Mouse (Mus musculus): ENCODE data around the gene Eif2a. TPM values are rescaled to one million over a fixed set of nuclear protein-coding genes. Genes with fewer than 3 reads are reported as not detected.
"Not testable (repeated sequence)": the region's sequence is repeated elsewhere in the genome, so short reads cannot be mapped to it uniquely, and the experiment has no call there.

Gene Eif2a
- polyA plus RNA-seq, 1 experiment from 2014 or later: 49.8 TPM

GRCm38 (mm10) chr3:58581530-58581929 lies 55.9 kb downstream of the Eif2a start:
- no peak overlapping the region for H3K4me2 ChIP-seq (replicated peaks)
- peaks cover 11% of the 10 kb centered on the region; the same call in 1 of the 2 replicates for H3K4me1 ChIP-seq
- peaks cover 12% of the 10 kb centered on the region for H3K36me3 ChIP-seq
- H3K27me3 ChIP-seq (replicated peaks): no peaks in the 10 kb centered on the region
- H3K4me3 ChIP-seq: no peak overlapping the region
- 80% methylated on average over 4 of the region's 4 CpGs for WGBS
- no peak overlapping the region for H3K27ac ChIP-seq
- H3K9ac ChIP-seq: no peak overlapping the region
- no peaks in the 10 kb centered on the region for H3K9me3 ChIP-seq
- no peak for ATAC-seq (ENCODE audit: low FRiP score, low read depth)

- no peak for ATAC-seq (ENCODE audit: low FRiP score, low read depth)
- no peaks in the 10 kb centered on the region for H3K27me3 ChIP-seq (replicated peaks)
- H3K4me2 ChIP-seq (replicated peaks): no peak overlapping the region
- H3K4me1 ChIP-seq: peaks cover 11% of the 10 kb centered on the region; the same call in 1 of the 2 replicates
- no peaks in the 10 kb centered on the region for H3K9me3 ChIP-seq
- WGBS: 90% methylated on average over 5 of the region's 5 CpGs
- peaks cover 18% of the 10 kb centered on the region for H3K36me3 ChIP-seq
- H3K4me3 ChIP-seq: no peak overlapping the region
- no peak overlapping the region for H3K9ac ChIP-seq
- H3K27ac ChIP-seq: no peak overlapping the region
Measured at GRCm38 (mm10) chr3:58582297-58582696, 56.7 kb downstream of the Eif2a start.

DNA sequence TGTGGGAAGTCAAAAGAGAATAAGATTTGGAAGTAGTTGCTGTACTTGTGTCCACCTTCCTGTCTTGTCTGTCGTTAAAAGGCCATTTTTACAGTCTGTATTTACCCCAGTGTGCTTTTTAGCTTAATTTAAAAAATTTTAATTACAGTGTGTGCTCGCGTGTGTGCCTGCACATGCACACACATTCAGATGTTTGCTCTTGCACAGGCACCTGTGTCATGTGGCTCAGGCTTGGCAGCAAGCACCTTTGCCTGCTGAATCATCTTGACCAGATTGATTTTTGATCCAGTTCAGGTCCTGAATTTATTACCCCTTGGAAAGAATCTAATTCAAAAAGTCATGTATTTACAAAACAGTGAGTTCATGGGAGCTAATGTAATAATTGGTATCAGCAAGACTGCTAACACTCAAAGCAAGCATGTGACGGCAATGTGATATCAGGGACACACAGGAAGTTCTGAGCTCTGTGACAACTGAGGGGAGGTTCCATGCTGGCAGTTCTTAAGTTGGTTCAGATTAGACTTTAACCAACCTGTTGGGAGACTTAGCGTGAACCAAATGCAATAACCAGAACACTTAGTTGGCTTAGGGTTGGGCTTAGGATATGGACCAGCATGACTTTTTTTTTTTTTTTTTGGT lies 57.3 kb downstream of the Eif2a start:
- no peaks in the 10 kb centered on the region for H3K27me3 ChIP-seq (replicated peaks)
- H3K9me3 ChIP-seq: no peaks in the 10 kb centered on the region
- no peak overlapping the region for H3K9ac ChIP-seq
- no peak for ATAC-seq (ENCODE audit: low FRiP score, low read depth)
- no peak overlapping the region for H3K4me2 ChIP-seq (replicated peaks)
- WGBS: 95% methylated on average over 5 of the region's 5 CpGs
- H3K4me1 ChIP-seq: peaks cover 10% of the 10 kb centered on the region; the same call in 1 of the 2 replicates
- peaks cover 21% of the 10 kb centered on the region for H3K36me3 ChIP-seq
- H3K27ac ChIP-seq: no peak overlapping the region
- H3K4me3 ChIP-seq: no peak overlapping the region

DNA sequence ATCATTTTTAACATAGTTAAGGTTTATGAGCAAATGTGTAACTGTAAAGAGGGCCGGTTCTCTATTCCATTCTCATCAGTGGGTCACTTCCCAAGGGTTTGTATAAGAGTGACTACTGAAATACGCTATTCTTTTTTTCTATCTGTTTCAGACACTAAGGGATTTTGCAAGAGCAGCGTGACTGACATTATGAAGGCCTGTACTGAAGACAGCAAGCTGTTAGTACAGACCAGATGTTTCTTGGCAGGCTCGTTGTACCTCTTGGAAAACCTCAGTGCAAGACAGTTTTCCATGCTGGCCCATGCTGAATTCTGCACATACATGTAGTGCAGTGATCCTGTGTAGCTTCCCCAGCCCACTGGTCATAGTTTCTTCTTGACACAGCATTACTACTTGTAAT lies 64.9 kb downstream of the Eif2a start:
- not testable (repeated sequence) for H3K4me2 ChIP-seq (replicated peaks); ATAC-seq (ENCODE audit: low FRiP score, low read depth); H3K9ac ChIP-seq; H3K27me3 ChIP-seq (replicated peaks); H3K4me3 ChIP-seq; H3K9me3 ChIP-seq; H3K4me1 ChIP-seq; H3K27ac ChIP-seq
- WGBS: 93% methylated on average over 4 of the region's 4 CpGs
- peaks cover 34% of the 10 kb centered on the region for H3K36me3 ChIP-seq

DNA sequence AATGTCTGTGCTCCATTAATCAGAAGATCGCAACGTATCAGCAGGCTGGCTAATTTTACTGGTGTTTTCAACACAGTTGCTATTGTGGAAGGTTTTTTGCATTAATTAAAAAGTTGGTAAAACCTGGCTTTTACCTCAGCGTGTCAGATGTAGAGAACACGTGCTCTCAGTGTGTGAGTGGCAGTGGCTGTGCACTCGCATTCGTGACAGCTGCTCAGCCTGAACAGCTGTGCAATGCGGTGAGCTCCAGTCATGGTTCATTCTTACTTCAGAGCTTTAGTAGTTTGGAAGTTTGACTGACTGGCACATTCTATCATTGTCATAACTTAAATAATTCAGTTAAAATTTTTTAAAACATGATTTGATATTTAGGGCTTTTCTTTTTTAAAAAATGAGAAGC lies 67.0 kb downstream of the Eif2a start:
- H3K9me3 ChIP-seq; H3K4me1 ChIP-seq; ATAC-seq (ENCODE audit: low FRiP score, low read depth); H3K27ac ChIP-seq; H3K4me2 ChIP-seq (replicated peaks); H3K27me3 ChIP-seq (replicated peaks); H3K9ac ChIP-seq; H3K4me3 ChIP-seq: not testable (repeated sequence)
- WGBS: 81% methylated on average over 7 of the region's 7 CpGs
- peaks cover 18% of the 10 kb centered on the region for H3K36me3 ChIP-seq

- peaks cover 21% of the 10 kb centered on the region for H3K36me3 ChIP-seq
- no peaks in the 10 kb centered on the region for H3K27me3 ChIP-seq (replicated peaks)
- H3K9me3 ChIP-seq: no peaks in the 10 kb centered on the region
- no peak overlapping the region for H3K4me2 ChIP-seq (replicated peaks)
- peak; percentile 62; the same call in 1 of the 2 replicates for ATAC-seq (ENCODE audit: low FRiP score, low read depth)
- no peak overlapping the region for H3K4me3 ChIP-seq
- WGBS: 42% methylated on average over 5 of the region's 5 CpGs
- no peaks in the 10 kb centered on the region for H3K4me1 ChIP-seq
- no peak overlapping the region for H3K9ac ChIP-seq
- no peak overlapping the region for H3K27ac ChIP-seq
Measured at GRCm38 (mm10) chr3:58593623-58594022, 68.0 kb downstream of the Eif2a start.

Other genes starting within 250 kb of the Eif2a start
- 14.8 and 15.4 TPM in 2 replicates for gene Tsc22d2, start 111.1 kb upstream of the Eif2a start, polyA plus RNA-seq (2016; fragmentation: Nextera tagmentation; extraction: Ambion mirVana)
- 109 and 116 TPM in 2 replicates for gene Serp1, start 71 bp downstream of the Eif2a start, polyA plus RNA-seq (2016; fragmentation: Nextera tagmentation; extraction: Ambion mirVana)
- 23.2 and 23.7 TPM in 2 replicates for gene Selenot, start 50.8 kb downstream of the Eif2a start, polyA plus RNA-seq (2016; fragmentation: Nextera tagmentation; extraction: Ambion mirVana)
- gene Erich6, start 111.4 kb downstream of the Eif2a start, polyA plus RNA-seq (2016; fragmentation: Nextera tagmentation; extraction: Ambion mirVana): 0.19 TPM in 1 of 2 replicates, not detected in the other
- 8.0 and 8.4 TPM in 2 replicates for gene Siah2, start 166.6 kb downstream of the Eif2a start, polyA plus RNA-seq (2016; fragmentation: Nextera tagmentation; extraction: Ambion mirVana)

All from neural tube, embryonic 12.5 days (tissue).